Mouse (Mus musculus) megakaryocyte, embryonic 14.5 days (primary cell): ENCODE measurements at regions not wholly inside any gene's neighbourhood (a gene's known extent, or its start where the extent isn't known, plus 50 kb on each side); places are given as distances from the start of the nearest gene placed in this dataset.

Experiments used
- H3K27me3 ChIP-seq: replicated peaks from 2 replicates; pipeline ENCODE3; 2012; ENCODE audit warnings: inconsistent platforms
- H3K36me3 ChIP-seq: replicated peaks from 2 replicates; pipeline ENCODE3; 2012; ENCODE audit warnings: low read length, inconsistent platforms, mixed read lengths
- H3K4me1 ChIP-seq: 2 replicates; pipeline ENCODE4 v1.6.1; 2012; ENCODE audit warnings: inconsistent platforms
- H3K4me3 ChIP-seq: replicated peaks from 2 replicates; pipeline ENCODE3; 2012; ENCODE audit warnings: moderate library complexity, mild to moderate bottlenecking, inconsistent platforms
- H3K9me3 ChIP-seq: 2 replicates; pipeline ENCODE4 v1.6.1; 2012; ENCODE audit warnings: inconsistent platforms
- FLI1 ChIP-seq: IDR thresholded peaks from 2 replicates; pipeline ENCODE4 v1.6.1; 2012; ENCODE audit warnings: low read length, inconsistent platforms, mixed read lengths
- GATA1 ChIP-seq: IDR thresholded peaks from 3 replicates; pipeline ENCODE4 v1.6.1; 2012; ENCODE audit warnings: mixed read lengths, low read length, inconsistent platforms, borderline replicate concordance

GRCm38 (mm10) chr17:47170978-47171593, 160.7 kb upstream of the Ubr2 start:
- Histone ChIP-seq H3K27me3 (no peaks in the 10 kb centered on the region), H3K36me3 (peaks cover 20% of the 10 kb centered on the region), H3K4me1 (peaks cover 68% of the 10 kb centered on the region), H3K4me3 (no peak overlapping the region), H3K9me3 (no peaks in the 10 kb centered on the region)
- no peak for TF ChIP-seq FLI1
- TF ChIP-seq GATA1 = no peak

GRCm38 (mm10) chr17:47168105-47168504, 157.7 kb upstream of the Ubr2 start:
- TF ChIP-seq FLI1 (no peak), GATA1 (no peak)
- no peaks in the 10 kb centered on the region for H3K27me3 ChIP-seq
- H3K9me3 ChIP-seq = no peaks in the 10 kb centered on the region
- H3K4me3 ChIP-seq = no peak overlapping the region
- peaks cover 55% of the 10 kb centered on the region for H3K4me1 ChIP-seq
- H3K36me3 ChIP-seq = peaks cover 20% of the 10 kb centered on the region

GRCm38 (mm10) chr17:47163677-47164340, 153.5 kb upstream of the Ubr2 start:
- Histone ChIP-seq H3K36me3 (peaks cover 13% of the 10 kb centered on the region), H3K9me3 (no peaks in the 10 kb centered on the region; the same call in 1 of the 2 replicates), H3K4me1 (peaks cover 33% of the 10 kb centered on the region), H3K4me3 (no peak overlapping the region), H3K27me3 (no peaks in the 10 kb centered on the region)
- TF ChIP-seq FLI1 (no peak), GATA1 (no peak)

GRCm38 (mm10) chr17:47162459-47162858, 152.1 kb upstream of the Ubr2 start:
- Histone ChIP-seq H3K4me1 (peaks cover 20% of the 10 kb centered on the region), H3K9me3 (no peaks in the 10 kb centered on the region; the same call in 1 of the 2 replicates), H3K4me3 (no peak overlapping the region), H3K36me3 (peaks cover 7% of the 10 kb centered on the region), H3K27me3 (no peaks in the 10 kb centered on the region)
- TF ChIP-seq FLI1 (no peak), GATA1 (no peak)

- TF ChIP-seq GATA1 = no peak
- no peak for TF ChIP-seq FLI1
- peaks cover 40% of the 10 kb centered on the region for H3K36me3 ChIP-seq
Observed at GRCm38 (mm10) chr17:47156237-47156636, 145.9 kb upstream of the Ubr2 start.

GRCm38 (mm10) chr17:47151557-47152278, 141.4 kb upstream of the Ubr2 start:
- Histone ChIP-seq H3K36me3 (peaks cover 49% of the 10 kb centered on the region), H3K4me1 (peaks cover 15% of the 10 kb centered on the region), H3K9me3 (peaks cover 4% of the 10 kb centered on the region; the same call in 1 of the 2 replicates), H3K27me3 (no peaks in the 10 kb centered on the region), H3K4me3 (no peak overlapping the region)
- TF ChIP-seq GATA1 = no peak
- TF ChIP-seq FLI1 = no peak

More at GRCm38 (mm10) chr17:47156237-47156636, 145.9 kb upstream of the Ubr2 start:
- no peaks in the 10 kb centered on the region for H3K27me3 ChIP-seq
- peaks cover 4% of the 10 kb centered on the region; the same call in 1 of the 2 replicates for H3K9me3 ChIP-seq
- no peak overlapping the region for H3K4me3 ChIP-seq
- H3K4me1 ChIP-seq = peaks cover under 1% of the 10 kb centered on the region

- H3K4me1 ChIP-seq = peaks cover 15% of the 10 kb centered on the region
- peaks cover 4% of the 10 kb centered on the region; the same call in 1 of the 2 replicates for H3K9me3 ChIP-seq
- TF ChIP-seq FLI1 = no peak
- no peak for TF ChIP-seq GATA1
- H3K36me3 ChIP-seq = peaks cover 45% of the 10 kb centered on the region
- no peaks in the 10 kb centered on the region for H3K27me3 ChIP-seq
- H3K4me3 ChIP-seq = no peak overlapping the region
Observed at GRCm38 (mm10) chr17:47151193-47151556, 140.8 kb upstream of the Ubr2 start.

GRCm38 (mm10) chr17:47150636-47151035, 140.3 kb upstream of the Ubr2 start:
- H3K27me3 ChIP-seq = no peaks in the 10 kb centered on the region
- peaks cover 45% of the 10 kb centered on the region for H3K36me3 ChIP-seq
- no peak overlapping the region for H3K4me3 ChIP-seq
- H3K4me1 ChIP-seq = peaks cover 18% of the 10 kb centered on the region
- H3K9me3 ChIP-seq = peaks cover 4% of the 10 kb centered on the region; the same call in 1 of the 2 replicates
- TF ChIP-seq FLI1 = no peak
- TF ChIP-seq GATA1 = no peak

GRCm38 (mm10) chr17:47149662-47150061, 139.3 kb upstream of the Ubr2 start:
- peaks cover 27% of the 10 kb centered on the region for H3K4me1 ChIP-seq
- peaks cover 4% of the 10 kb centered on the region; the same call in 1 of the 2 replicates for H3K9me3 ChIP-seq
- no peaks in the 10 kb centered on the region for H3K27me3 ChIP-seq
- TF ChIP-seq GATA1 (no peak), FLI1 (no peak)
- H3K4me3 ChIP-seq = no peak overlapping the region
- H3K36me3 ChIP-seq = peaks cover 45% of the 10 kb centered on the region
